Mouse (Mus musculus): ENCODE data around the gene Ago3. TPM values are rescaled to one million over a fixed set of nuclear protein-coding genes. Genes with fewer than 3 reads are reported as not detected.

The Ago3 gene
- polyA plus RNA-seq, 1 experiment from 2014 or later: 19.9 TPM

DNA sequence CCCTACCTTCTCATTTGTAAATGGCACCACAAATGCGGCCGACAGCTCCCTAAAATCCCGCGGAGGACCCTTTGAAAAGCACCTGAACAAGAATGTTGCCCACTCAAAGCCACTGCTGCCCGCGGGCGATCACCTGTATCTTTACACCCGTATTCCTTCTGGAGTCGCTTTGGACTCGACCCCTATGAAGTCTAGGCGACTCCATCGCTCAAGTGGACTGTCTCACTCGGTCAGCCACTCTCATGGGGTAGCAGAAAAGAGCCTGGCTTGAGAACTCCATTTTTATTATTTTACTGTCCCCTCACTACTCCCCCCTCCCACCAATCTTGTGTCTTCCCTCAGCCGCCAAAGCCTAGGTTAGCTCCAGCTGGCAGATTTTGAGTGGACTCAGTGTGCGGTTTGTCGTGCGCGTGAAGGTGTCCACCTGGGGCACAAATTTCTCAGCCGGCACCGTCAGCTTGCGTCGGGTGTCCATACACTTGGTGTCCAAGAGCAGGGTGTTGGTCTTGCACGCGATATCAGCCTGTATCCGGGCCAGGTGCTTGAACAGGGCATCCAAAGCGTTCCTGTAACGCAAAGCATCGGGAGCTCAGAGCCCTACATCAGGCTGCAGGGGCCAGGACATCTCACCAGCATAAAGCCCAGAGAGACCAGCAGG lies 107.4 kb downstream of the Ago3 start:
- Histone ChIP-seq H3K9ac (replicated peaks) (no peak overlapping the region), H3K4me2 (replicated peaks) (peak overlapping the region; percentile 98), H3K9me3 (no peaks in the 10 kb centered on the region), H3K27me3 (peaks cover 38% of the 10 kb centered on the region), H3K4me1 (peaks cover 23% of the 10 kb centered on the region), H3K27ac (replicated peaks) (no peak overlapping the region), H3K36me3 (peaks cover 14% of the 10 kb centered on the region), H3K4me3 (peak overlapping the region; percentile 80)
- whole genome bisulfite sequencing: 56% methylated on average over 28 of the region's 28 CpGs
- ATAC-seq (ENCODE audit: low FRiP score, low read depth): peak; percentile 56; the same call in 1 of the 2 replicates

DNA sequence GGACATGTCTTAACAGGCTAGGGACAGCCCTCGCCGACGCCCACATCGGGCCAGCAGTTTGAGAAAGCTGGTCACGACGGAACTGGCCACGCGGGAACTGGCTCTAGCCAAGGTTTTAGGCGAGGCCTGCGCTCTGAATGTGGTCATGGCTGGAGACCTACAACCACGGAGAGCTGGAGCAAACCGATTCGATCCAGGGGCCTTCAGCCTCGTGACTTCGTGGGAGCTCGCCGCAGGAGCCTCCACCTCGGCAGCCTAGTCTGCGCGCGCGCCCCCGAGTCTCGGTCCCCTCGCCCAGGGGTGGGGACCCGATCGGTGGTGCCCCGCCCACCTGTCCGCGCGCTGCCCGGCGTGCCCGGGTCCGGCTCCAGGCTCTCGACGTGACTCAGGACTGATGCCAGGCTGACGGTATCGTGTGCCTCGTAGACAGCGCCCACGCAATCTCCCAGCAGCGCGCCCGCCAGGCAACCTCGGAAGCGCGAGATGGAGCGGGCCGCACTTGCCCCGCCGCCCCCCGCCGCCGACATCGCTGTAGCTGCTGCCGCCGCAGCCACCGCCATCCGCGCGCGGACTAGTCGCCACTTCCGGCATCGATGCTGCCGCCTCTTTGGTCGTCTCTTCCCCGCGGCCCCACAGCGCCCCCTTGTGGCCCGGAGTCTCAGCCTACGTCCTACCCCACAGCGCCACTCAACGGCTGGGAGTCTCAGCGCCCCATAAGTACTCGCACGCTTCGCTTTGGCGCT lies 108.1 kb downstream of the Ago3 start, which contains the start of gene Adprhl2:
Gene Adprhl2, minus strand, starts transcription at position 593 of the 743 bp plus-strand sequence.
- Histone ChIP-seq H3K27ac (replicated peaks) (peak within 1 kb of the TSS; percentile 81), H3K4me3 (peak within 1 kb of the TSS; percentile 80)
- WGBS: under 1% methylated on average over 79 of the region's 80 CpGs

DNA sequence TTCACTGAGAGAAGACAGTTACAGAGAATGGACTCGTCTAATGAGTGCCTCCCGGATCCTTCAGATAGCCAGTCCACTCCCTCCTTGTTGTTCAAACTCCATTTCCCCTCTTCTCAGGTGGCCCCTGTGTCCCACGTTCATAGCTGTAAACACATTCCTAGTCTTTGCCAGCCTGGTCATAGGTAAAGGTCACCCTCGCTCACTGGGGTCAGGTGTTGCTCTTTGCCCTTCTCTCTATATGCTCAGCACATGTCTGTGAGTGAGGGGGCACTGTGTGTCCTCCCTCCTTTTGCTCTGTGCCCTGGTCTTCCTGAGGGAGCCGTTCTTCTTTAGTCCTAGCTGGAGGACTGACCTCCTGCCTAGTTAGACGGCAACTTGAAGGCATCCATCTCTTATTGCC lies 109.5 kb downstream of the Ago3 start:
- Histone ChIP-seq H3K9me3 (no peaks in the 10 kb centered on the region), H3K36me3 (peaks cover 36% of the 10 kb centered on the region), H3K9ac (replicated peaks) (no peak overlapping the region), H3K27ac (replicated peaks) (no peak overlapping the region), H3K4me3 (no peak overlapping the region), H3K4me2 (replicated peaks) (no peak overlapping the region), H3K27me3 (peaks cover 24% of the 10 kb centered on the region), H3K4me1 (peaks cover 16% of the 10 kb centered on the region)
- ATAC-seq (ENCODE audit: low FRiP score, low read depth): no peak
- 95% methylated on average over 6 of the region's 6 CpGs for WGBS

More for the DNA sequence above, 108.1 kb downstream of the Ago3 start, which contains the start of gene Adprhl2:
- Histone ChIP-seq H3K9me3 (no peaks in the 10 kb centered on the region), H3K4me2 (replicated peaks) (peak within 1 kb of the TSS; percentile 98), H3K27me3 (peaks cover 36% of the 10 kb centered on the region), H3K9ac (replicated peaks) (peak within 1 kb of the TSS; percentile 87), H3K36me3 (peaks cover 21% of the 10 kb centered on the region), H3K4me1 (peaks cover 23% of the 10 kb centered on the region)
- ATAC-seq (ENCODE audit: low FRiP score, low read depth): peak; percentile 85

DNA sequence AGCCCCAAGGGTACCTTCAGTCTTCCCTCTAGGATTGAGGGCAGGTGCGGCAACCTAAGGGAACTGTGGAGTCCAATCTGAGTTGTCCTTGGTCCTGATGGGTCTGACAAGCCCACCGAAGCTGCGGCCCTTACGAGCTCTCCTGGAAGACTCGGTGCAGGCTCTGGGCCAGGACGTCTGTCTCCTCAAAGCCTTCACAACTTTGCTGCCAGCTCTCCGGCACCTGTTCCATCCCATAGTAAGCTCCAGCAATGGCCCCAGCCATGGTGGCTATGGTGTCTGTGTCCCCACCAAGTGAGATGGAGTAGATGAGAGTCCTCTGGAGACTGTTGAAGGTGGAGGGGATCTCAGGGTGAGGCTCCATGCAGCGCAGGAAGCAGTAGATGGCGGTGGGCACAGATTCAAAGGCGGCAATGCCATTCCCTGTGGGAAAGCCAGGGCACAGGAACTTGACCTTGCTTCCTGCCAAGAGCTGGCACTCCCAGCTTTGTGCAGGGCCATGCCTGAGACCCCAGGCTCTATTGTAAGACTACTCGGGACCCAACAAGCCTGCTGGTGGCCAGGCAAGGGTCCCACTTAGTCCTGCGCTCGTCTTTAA lies 112.8 kb downstream of the Ago3 start:
- H3K36me3 ChIP-seq: peaks cover 41% of the 10 kb centered on the region
- no peak overlapping the region; the same call in 1 of the 2 replicates for H3K9ac ChIP-seq (replicated peaks)
- H3K9me3 ChIP-seq: no peaks in the 10 kb centered on the region
- H3K4me3 ChIP-seq: no peak overlapping the region
- H3K4me1 ChIP-seq: peaks cover 9% of the 10 kb centered on the region
- no peak for ATAC-seq (ENCODE audit: low FRiP score, low read depth)
- 94% methylated on average over 13 of the region's 13 CpGs for WGBS
- H3K27ac ChIP-seq (replicated peaks): no peak overlapping the region
- no peaks in the 10 kb centered on the region for H3K27me3 ChIP-seq
- H3K4me2 ChIP-seq (replicated peaks): no peak overlapping the region

DNA sequence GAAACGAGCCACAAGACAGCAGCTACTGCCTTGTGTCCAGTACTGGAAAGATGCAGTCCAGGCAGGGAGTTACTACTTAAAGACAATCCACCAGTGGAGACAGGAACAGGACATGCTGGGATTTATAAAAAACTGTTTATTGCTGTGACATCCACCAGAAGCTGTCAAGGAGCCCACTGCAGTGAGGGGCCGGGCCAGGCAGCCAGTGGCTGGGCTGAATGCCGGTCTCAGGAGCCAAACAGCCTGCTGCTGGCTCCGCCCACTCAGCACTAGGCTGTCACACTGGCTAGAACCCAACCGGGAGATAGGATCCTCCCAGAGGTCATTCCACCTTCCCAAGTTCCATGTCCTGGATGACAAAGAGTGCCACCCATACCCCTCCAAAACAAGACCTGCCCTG lies 113.4 kb downstream of the Ago3 start:
- Histone ChIP-seq H3K4me2 (replicated peaks) (no peak overlapping the region), H3K4me3 (no peak overlapping the region), H3K4me1 (peaks cover 7% of the 10 kb centered on the region), H3K9me3 (no peaks in the 10 kb centered on the region), H3K36me3 (peaks cover 41% of the 10 kb centered on the region), H3K9ac (replicated peaks) (no peak overlapping the region), H3K27ac (replicated peaks) (no peak overlapping the region), H3K27me3 (no peaks in the 10 kb centered on the region)
- 56% methylated on average over 5 of the region's 5 CpGs for WGBS
- ATAC-seq (ENCODE audit: low FRiP score, low read depth): no peak

DNA sequence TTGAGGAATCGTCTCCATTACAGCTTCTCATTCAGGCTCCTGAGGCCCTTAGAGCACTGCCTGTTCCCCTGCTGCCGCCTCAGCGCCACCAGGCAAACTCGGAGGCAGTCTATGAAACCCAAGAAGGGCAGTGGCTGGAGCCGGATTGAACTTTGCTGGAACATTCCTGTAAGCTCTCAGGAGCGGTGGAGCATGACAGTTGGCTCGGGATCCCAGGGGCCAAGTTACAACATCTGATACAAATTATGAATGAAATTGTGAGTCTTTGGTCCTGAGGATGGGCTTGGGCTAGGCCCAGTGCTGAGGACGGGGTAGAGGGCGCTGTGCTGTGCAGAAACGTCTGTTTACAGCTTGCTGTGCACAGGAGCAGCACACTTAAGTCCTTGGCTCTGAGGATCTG lies 115.0 kb downstream of the Ago3 start:
- Histone ChIP-seq H3K4me3 (no peak overlapping the region), H3K4me1 (0 out of 2 replicates have a peak, but pooled peaks cover 3% of the 10 kb centered on the region), H3K4me2 (replicated peaks) (no peak overlapping the region), H3K27ac (replicated peaks) (peak overlapping the region; percentile 39; the same call in 1 of the 2 replicates), H3K9ac (replicated peaks) (no peak overlapping the region), H3K27me3 (peaks cover 2% of the 10 kb centered on the region; the same call in 1 of the 2 replicates), H3K36me3 (peaks cover 41% of the 10 kb centered on the region), H3K9me3 (no peaks in the 10 kb centered on the region)
- 54% methylated on average over 10 of the region's 10 CpGs for WGBS
- no peak for ATAC-seq (ENCODE audit: low FRiP score, low read depth)

DNA sequence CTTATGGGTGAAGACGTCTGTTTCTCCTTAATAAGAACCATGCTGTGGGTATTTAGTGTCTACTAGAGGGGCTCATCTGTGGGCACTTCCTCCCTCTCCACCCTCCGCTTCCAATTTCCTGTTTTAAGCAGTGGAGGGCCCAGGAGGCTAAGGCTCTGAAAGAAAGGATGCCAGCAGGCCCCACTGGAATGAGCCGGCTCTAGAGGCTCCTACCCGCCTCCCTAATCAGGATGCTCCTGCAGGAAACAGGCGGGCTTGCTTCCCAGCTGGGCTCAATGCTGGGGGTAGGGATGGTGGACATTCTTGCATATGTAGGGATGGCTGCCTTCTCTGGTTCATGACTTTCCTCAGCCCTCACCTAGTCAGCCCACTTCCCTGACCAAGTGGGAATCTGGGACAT lies 116.2 kb downstream of the Ago3 start:
- Histone ChIP-seq H3K9ac (replicated peaks) (no peak overlapping the region), H3K27ac (replicated peaks) (peak overlapping the region; percentile 15; the same call in 1 of the 2 replicates), H3K27me3 (peaks cover 6% of the 10 kb centered on the region; the same call in 1 of the 2 replicates), H3K9me3 (no peaks in the 10 kb centered on the region), H3K36me3 (peaks cover 39% of the 10 kb centered on the region), H3K4me1 (0 out of 2 replicates have a peak, but pooled peaks cover 5% of the 10 kb centered on the region), H3K4me2 (replicated peaks) (no peak overlapping the region), H3K4me3 (no peak overlapping the region)
- 47% methylated on average over 5 of the region's 5 CpGs for WGBS
- ATAC-seq (ENCODE audit: low FRiP score, low read depth): no peak

DNA sequence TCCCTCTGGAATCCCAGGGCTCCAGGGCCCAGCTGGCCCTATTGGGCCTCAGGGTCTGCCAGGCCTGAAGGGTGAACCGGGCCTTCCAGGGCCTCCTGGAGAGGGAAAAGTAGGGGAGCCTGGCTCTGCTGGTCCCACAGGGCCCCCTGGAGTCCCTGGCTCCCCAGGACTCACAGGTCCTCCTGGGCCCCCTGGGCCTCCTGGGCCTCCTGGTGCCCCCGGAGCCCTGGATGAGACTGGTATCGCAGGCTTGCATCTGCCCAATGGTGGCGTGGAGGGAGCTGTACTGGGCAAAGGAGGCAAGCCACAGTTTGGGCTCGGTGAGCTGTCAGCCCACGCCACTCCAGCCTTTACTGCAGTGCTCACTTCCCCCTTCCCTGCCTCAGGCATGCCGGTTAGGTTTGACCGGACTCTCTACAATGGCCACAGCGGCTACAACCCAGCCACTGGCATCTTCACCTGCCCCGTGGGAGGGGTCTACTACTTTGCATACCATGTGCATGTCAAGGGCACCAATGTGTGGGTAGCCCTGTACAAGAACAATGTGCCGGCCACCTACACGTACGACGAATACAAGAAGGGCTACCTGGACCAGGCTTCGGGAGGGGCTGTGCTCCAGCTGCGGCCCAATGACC lies 117.7 kb downstream of the Ago3 start:
- WGBS: 88% methylated on average over 16 of the region's 16 CpGs
- H3K27ac ChIP-seq (replicated peaks): no peak overlapping the region
- H3K9ac ChIP-seq (replicated peaks): no peak overlapping the region
- H3K4me3 ChIP-seq: no peak overlapping the region
- 0 out of 2 replicates have a peak, but pooled peaks cover 5% of the 10 kb centered on the region for H3K4me1 ChIP-seq
- no peak for ATAC-seq (ENCODE audit: low FRiP score, low read depth)
- peaks cover 24% of the 10 kb centered on the region for H3K36me3 ChIP-seq
- H3K27me3 ChIP-seq: peaks cover 6% of the 10 kb centered on the region; the same call in 1 of the 2 replicates
- H3K9me3 ChIP-seq: no peaks in the 10 kb centered on the region
- H3K4me2 ChIP-seq (replicated peaks): no peak overlapping the region

DNA sequence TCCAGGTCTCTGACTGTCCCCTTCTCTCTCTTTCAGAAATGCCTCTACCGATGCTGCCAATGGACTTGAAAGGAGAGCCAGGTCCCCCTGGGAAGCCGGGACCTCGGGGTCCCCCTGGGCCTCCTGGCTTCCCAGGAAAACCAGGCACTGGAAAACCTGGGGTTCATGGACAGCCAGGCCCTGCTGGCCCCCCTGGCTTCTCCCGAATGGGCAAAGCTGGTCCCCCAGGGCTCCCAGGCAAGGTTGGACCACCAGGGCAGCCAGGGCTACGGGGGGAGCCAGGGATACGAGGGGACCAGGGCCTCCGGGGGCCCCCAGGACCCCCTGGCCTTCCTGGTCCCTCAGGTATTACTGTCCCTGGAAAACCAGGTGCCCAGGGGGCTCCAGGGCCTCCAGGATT lies 119.0 kb downstream of the Ago3 start:
- 0 out of 2 replicates have a peak, but pooled peaks cover 5% of the 10 kb centered on the region for H3K4me1 ChIP-seq
- WGBS: 77% methylated on average over 7 of the region's 7 CpGs
- ATAC-seq (ENCODE audit: low FRiP score, low read depth): no peak

DNA sequence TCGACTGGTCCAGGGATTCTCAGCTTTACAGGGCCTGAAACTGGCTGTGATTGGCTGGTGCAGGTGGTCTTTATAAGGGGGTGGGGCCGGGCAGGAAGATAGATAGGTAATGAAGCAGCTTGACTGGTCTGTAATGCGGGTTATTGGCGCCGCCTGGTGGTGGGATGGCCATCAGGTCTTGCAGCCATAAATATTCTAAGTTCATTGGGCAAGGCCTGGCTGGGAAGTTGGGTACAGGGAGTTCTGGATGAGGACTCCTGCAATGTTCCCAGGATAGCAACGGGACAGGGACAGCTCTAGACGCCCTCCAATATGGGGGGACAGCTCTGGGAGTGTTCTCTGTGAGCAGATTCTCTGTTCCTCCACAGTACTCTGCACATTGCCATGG lies 119.4 kb downstream of the Ago3 start:
- H3K4me3 ChIP-seq: peak overlapping the region; percentile 25
- 0 out of 2 replicates have a peak, but pooled peaks cover 7% of the 10 kb centered on the region for H3K36me3 ChIP-seq
- under 1% methylated on average over 7 of the region's 7 CpGs for WGBS
- peak; percentile 82 for ATAC-seq (ENCODE audit: low FRiP score, low read depth)
- peak overlapping the region; percentile 51 for H3K4me2 ChIP-seq (replicated peaks)
- peak overlapping the region; percentile 39; the same call in 1 of the 2 replicates for H3K9ac ChIP-seq (replicated peaks)
- H3K27ac ChIP-seq (replicated peaks): no peak overlapping the region
- 0 out of 2 replicates have a peak, but pooled peaks cover 5% of the 10 kb centered on the region for H3K4me1 ChIP-seq
- H3K27me3 ChIP-seq: peaks cover 6% of the 10 kb centered on the region; the same call in 1 of the 2 replicates
- H3K9me3 ChIP-seq: peaks cover 4% of the 10 kb centered on the region; the same call in 1 of the 2 replicates

More for the DNA sequence above, 119.0 kb downstream of the Ago3 start:
- no peak overlapping the region for H3K9ac ChIP-seq (replicated peaks)
- no peak overlapping the region for H3K4me2 ChIP-seq (replicated peaks)
- peaks cover 11% of the 10 kb centered on the region; the same call in 1 of the 2 replicates for H3K36me3 ChIP-seq
- H3K4me3 ChIP-seq: no peak overlapping the region
- H3K27ac ChIP-seq (replicated peaks): no peak overlapping the region
- peaks cover 4% of the 10 kb centered on the region; the same call in 1 of the 2 replicates for H3K9me3 ChIP-seq
- peaks cover 6% of the 10 kb centered on the region; the same call in 1 of the 2 replicates for H3K27me3 ChIP-seq

Data from midbrain, embryonic 12.5 days (tissue).